Mouse (Mus musculus) intestine, embryonic 14.5 days (tissue): ENCODE measurements at regions not wholly inside any gene's neighbourhood (a gene's known extent, or its start where the extent isn't known, plus 50 kb on each side); places are given as distances from the start of the nearest gene placed in this dataset.

ENCODE experiments used
- ATAC-seq: fragments of 200-750 bp; cut with Nextera tagmentation; replicated peaks from 2 replicates; pipeline ENCODE4 v1.8.0; 2017; ENCODE audit warnings: low read depth, moderate number of reproducible peaks, moderate TSS enrichment, moderate library complexity; ENCODE audit not compliant: low FRiP score, low TSS enrichment
- DNase-seq: peaks from one replicate; pipeline ENCODE4 v3.0.0-alpha.2; 2018; ENCODE audit warnings: low spot score
- H3K27ac ChIP-seq: fragments of 300-500 bp; sonication (generic); 2 replicates; pipeline ENCODE4 v1.5.1; 2014; ENCODE audit warnings: low read depth, mild to moderate bottlenecking, control low read depth
- H3K27me3 ChIP-seq: fragments of 300-500 bp; sonication (generic); replicated peaks from 2 replicates; pipeline ENCODE4 v1.6.1; 2014; ENCODE audit warnings: low read length, control low read depth; ENCODE audit not compliant: control insufficient read depth, insufficient read depth
- H3K36me3 ChIP-seq: fragments of 300-500 bp; sonication (generic); 2 replicates; pipeline ENCODE4 v1.6.1; 2014; ENCODE audit warnings: low read length, control low read depth; ENCODE audit not compliant: control insufficient read depth, insufficient read depth
- H3K4me1 ChIP-seq: fragments of 300-500 bp; sonication (generic); replicated peaks from 2 replicates; pipeline ENCODE4 v1.6.1; 2014; ENCODE audit warnings: low read length, control low read depth, mixed read lengths; ENCODE audit not compliant: control insufficient read depth, insufficient read depth
- H3K4me2 ChIP-seq: fragments of 300-500 bp; sonication (generic); 2 replicates; pipeline ENCODE4 v1.6.1; 2014; ENCODE audit warnings: low read length
- H3K4me3 ChIP-seq: fragments of 300-500 bp; sonication (generic); 2 replicates; pipeline ENCODE4 v1.5.1; 2014; ENCODE audit warnings: low read depth, low read length, control low read depth, mixed read lengths
- H3K9ac ChIP-seq: fragments of 300-500 bp; sonication (generic); 2 replicates; pipeline ENCODE4 v1.6.1; 2014; ENCODE audit warnings: mild to moderate bottlenecking, low read length
- H3K9me3 ChIP-seq: fragments of 300-500 bp; sonication (generic); 2 replicates; pipeline ENCODE4 v1.6.1; 2016; ENCODE audit warnings: low read length, control low read depth; ENCODE audit not compliant: control insufficient read depth
- WGBS: fragments of 180-500 bp; shearing (Covaris S2); extraction: QIAGEN DNeasy Blood & Tissue Kit; methylation state at CpG from one replicate; pipeline ENCODE4 v1.1.7; 2014; 5-methylcytosine and 5-hydroxymethylcytosine counted together

DNA sequence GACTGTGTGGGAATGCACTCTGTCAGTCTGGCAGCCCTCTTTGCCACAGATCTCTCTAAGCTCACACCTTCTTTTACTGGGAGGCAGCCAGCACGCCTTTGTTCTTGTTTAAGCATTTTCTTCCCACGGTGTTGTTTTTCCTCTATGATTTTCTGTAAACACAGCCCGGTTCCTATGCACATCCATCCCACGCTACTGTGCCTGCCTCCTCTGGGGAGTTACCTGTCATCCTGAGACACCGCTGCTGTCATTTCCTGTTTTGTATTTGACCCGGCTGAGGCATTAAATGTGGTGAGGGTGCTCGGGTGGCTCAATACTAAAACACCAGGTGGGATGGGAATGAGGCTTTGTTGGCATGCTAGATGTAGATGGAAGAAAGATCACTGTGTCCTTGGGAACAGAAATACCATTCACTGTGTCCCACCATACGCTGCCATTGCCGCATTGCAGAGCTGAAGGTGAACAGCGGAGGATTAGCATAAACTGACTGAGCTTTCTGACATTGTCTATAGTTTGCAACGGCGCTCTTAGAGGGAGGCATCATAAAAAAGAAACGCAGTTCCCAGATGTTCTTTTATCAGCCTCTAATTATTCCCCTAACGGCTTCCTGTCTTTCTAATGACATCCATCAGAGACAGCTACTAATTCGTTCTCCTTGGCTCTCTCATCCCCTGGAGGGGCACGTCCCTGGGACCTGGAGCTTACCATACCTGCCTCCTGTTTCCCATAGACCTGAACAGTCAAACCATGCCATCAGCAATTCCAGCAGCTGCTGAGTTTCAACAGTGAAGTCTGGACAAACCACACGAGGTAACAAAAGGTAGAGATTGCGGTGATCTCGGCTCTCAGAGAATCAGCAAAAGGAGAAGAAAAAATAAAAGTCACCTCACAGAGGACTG, 201.8 kb upstream of the Nsun2 start:
- H3K36me3 ChIP-seq, result no peaks in the 10 kb centered on the region
- WGBS, result 56% methylated on average over 19 of the region's 19 CpGs
- DNase-seq, result peak; percentile 42

DNA sequence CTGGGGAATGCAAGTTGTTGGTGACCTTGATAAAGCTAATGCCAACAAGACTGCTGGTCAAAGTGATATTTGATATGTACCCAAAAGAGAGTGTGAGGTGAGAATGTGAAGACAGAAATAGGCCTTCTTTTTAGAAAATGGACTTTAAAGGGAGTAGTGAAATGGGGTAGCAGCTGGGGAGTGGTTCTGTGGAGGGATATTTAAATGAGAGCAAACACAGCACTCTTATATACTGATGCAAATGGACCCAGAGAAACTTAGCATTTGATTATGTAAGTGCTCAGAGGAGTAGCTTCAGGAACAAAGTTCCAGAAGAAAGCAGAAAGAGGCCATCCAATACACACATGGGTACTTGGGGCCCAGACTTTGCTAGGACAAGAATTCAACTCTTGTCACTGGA, 189.7 kb upstream of the Nsun2 start:
- H3K27me3 ChIP-seq, result no peaks in the 10 kb centered on the region
- H3K4me2 ChIP-seq, result no peak overlapping the region
- H3K27ac ChIP-seq, result no peak overlapping the region
- no peak for ATAC-seq
- no peaks in the 10 kb centered on the region for H3K9me3 ChIP-seq
- no peak overlapping the region for H3K9ac ChIP-seq
- no peaks in the 10 kb centered on the region for H3K36me3 ChIP-seq
- no peaks in the 10 kb centered on the region for H3K4me1 ChIP-seq
- H3K4me3 ChIP-seq, result no peak overlapping the region
- peak; percentile 9 for DNase-seq

More for the DNA sequence above, 201.8 kb upstream of the Nsun2 start:
- no peak for ATAC-seq
- Histone ChIP-seq H3K9me3 (no peaks in the 10 kb centered on the region), H3K4me2 (no peak overlapping the region), H3K4me1 (no peaks in the 10 kb centered on the region), H3K4me3 (no peak overlapping the region), H3K9ac (no peak overlapping the region), H3K27me3 (no peaks in the 10 kb centered on the region), H3K27ac (no peak overlapping the region)

DNA sequence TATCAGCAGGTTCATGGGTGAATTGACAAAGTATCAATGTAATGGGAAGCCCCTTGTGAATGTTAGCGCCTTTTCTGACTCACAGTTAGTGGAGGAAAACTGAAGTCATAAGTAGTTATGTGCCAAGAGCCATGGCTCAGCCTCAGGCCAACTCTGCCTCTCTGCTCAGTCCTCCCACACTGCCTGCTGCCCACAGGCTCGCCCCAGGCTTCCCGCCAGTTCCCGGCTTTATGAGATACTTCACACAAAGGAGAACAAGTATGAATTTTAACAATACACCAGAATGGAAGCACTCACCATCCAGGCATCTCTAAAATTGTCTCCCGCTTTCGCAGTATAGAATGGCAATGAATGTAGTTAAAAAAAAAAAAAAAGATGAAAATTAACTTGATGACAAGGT, 176.1 kb upstream of the Nsun2 start:
- no peaks in the 10 kb centered on the region for H3K9me3 ChIP-seq
- WGBS, result 97% methylated on average over 6 of the region's 6 CpGs
- H3K36me3 ChIP-seq, result no peaks in the 10 kb centered on the region
- no peaks in the 10 kb centered on the region for H3K4me1 ChIP-seq
- H3K27me3 ChIP-seq, result no peaks in the 10 kb centered on the region
- H3K9ac ChIP-seq, result no peak overlapping the region
- ATAC-seq, result no peak
- H3K4me2 ChIP-seq, result no peak overlapping the region
- DNase-seq, result no peak
- H3K27ac ChIP-seq, result no peak overlapping the region
- no peak overlapping the region for H3K4me3 ChIP-seq

DNA sequence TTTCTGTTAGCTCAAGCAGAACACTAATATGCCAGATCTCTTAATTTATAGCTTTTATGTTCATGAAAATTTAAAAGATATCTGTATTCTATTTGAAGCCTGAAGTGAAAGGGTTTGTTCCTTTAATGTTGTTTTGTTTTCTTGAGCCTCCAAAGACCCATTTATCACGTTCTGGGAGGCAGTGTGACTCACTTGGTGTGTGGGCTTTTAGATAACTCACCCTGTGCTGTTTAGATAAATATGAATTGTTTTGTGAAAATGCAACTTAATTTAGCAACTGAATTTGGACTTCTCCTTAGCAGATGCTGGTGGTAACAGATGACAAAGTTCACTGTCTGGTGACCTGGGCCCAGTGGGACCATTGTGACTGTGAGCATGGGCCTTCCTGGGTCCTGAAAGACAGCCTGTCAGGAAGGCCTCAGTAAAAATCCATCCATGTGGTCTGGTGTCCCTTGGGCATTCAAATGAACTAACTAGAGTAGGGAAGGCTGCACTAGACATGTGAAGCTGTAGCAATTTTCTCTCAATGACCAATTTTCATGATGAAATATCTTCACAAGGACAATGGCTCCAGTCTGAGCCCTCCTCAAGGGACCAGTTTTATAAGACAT, 167.6 kb upstream of the Nsun2 start:
- WGBS, result 56% methylated on average over 1 of the region's 1 CpGs
- ATAC-seq (no peak), DNase-seq (peak; percentile 0)
- Histone ChIP-seq H3K9ac (no peak overlapping the region), H3K36me3 (no peaks in the 10 kb centered on the region), H3K9me3 (peaks cover 11% of the 10 kb centered on the region; the same call in 1 of the 2 replicates), H3K27me3 (no peaks in the 10 kb centered on the region), H3K4me2 (no peak overlapping the region), H3K4me3 (no peak overlapping the region), H3K4me1 (no peaks in the 10 kb centered on the region), H3K27ac (no peak overlapping the region)

DNA sequence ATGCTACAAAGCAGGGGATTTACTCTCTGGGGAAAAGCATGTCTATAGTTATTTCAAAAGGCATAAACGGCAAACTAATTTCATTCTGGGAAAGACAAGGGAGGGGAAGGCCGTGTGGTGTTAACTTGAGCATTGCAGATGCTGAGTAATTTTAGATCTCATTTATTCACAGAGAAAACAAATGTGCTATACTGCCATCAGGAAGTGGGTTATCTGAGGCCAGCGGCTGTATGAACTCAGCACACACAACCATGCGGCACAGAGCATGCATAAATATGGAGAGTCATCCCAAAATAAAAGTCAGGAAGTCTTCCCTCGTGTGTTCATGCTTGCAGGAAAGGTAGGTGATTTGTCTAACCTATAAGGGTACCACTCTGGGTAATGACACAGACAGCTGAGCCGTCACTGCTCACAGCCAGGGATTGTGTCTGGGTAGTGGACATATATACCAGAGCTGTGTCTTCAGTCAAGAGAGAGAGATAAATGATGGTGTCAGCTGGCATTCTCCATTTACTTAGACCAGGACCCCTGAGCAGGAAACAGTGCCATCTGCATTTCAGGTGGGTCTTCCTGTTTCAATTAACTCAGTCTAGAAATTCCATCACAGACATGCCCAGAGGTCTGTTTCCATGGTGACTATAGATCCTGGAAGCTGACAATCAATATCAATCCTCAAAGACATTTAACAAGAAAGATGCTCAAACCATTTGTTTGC, 160.3 kb upstream of the Nsun2 start:
- DNase-seq (peak; percentile 18), ATAC-seq (no peak)
- Histone ChIP-seq H3K27ac (no peak overlapping the region), H3K4me2 (no peak overlapping the region), H3K9me3 (peaks cover 9% of the 10 kb centered on the region; the same call in 1 of the 2 replicates), H3K27me3 (no peaks in the 10 kb centered on the region), H3K9ac (no peak overlapping the region), H3K4me3 (no peak overlapping the region), H3K4me1 (no peaks in the 10 kb centered on the region), H3K36me3 (no peaks in the 10 kb centered on the region)
- 71% methylated on average over 6 of the region's 6 CpGs for WGBS

DNA sequence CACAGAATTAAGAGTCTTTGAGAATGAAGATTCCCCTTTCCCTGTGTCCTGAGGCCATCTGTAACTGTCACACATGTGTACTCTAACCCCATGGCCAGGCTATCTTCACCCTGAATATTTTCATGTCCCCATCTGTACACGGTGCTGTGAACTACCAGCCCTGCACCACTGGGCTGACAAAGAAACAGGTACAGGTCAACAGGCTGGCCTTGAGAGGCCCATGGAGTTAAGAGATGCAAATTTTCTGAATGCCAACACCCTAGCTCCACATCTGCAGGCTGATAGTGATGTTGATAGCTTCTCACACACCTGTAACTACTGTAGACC, 159.8 kb upstream of the Nsun2 start:
- H3K9me3 ChIP-seq, result peaks cover 5% of the 10 kb centered on the region; the same call in 1 of the 2 replicates
- ATAC-seq (no peak), DNase-seq (no peak)
- H3K9ac ChIP-seq, result no peak overlapping the region
- no peak overlapping the region for H3K27ac ChIP-seq
- H3K4me1 ChIP-seq, result no peaks in the 10 kb centered on the region
- no peaks in the 10 kb centered on the region for H3K27me3 ChIP-seq
- 62% methylated on average over 1 of the region's 1 CpGs for WGBS
- no peak overlapping the region for H3K4me3 ChIP-seq
- no peaks in the 10 kb centered on the region for H3K36me3 ChIP-seq
- no peak overlapping the region for H3K4me2 ChIP-seq

DNA sequence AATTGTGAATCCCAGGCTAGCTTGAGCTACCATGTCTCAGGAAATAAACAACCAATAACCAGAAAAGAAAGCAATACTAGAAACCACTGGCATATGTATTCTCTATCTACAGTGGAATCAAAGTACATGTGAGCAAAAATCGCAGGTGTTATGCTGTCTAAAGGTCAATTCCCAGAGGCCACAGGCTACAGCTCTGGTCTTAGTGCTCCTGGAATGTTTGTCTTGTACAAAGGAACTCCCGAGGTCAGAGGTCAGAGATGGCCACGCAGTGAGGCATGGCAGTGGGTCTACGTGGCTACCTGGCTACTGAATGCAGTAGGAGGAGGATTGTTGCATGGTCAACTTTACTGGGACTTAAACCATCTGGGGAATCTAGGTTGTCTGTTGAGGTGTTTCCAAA, 153.1 kb upstream of the Nsun2 start:
- Histone ChIP-seq H3K36me3 (no peaks in the 10 kb centered on the region), H3K4me3 (no peak overlapping the region), H3K27ac (no peak overlapping the region), H3K9me3 (no peaks in the 10 kb centered on the region), H3K27me3 (no peaks in the 10 kb centered on the region), H3K4me1 (no peaks in the 10 kb centered on the region), H3K4me2 (no peak overlapping the region), H3K9ac (no peak overlapping the region)
- ATAC-seq (no peak), DNase-seq (no peak)
- 45% methylated on average over 4 of the region's 4 CpGs for WGBS

DNA sequence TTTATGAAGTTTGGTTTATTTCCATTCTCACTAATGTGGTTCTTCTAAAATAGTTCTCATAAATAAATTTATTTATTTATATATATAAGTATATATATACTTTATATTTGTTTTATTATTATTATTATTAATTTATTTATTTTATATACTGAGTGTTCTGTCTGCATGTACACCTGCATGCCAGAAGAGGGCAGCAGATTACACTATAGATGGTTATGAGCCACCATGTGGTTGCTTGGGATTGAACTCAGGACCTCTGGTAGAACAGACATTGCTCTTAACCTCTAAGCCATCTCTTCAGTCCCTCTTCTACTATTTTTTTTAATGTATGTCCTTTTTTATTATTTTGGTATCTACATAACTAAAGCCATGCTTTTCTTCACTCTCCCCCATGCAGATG, 148.8 kb upstream of the Nsun2 start:
- H3K4me1 ChIP-seq, result no peaks in the 10 kb centered on the region
- H3K9ac ChIP-seq, result no peak overlapping the region
- ATAC-seq (no peak), DNase-seq (no peak)
- H3K36me3 ChIP-seq, result no peaks in the 10 kb centered on the region
- H3K4me3 ChIP-seq, result no peak overlapping the region
- no peaks in the 10 kb centered on the region for H3K27me3 ChIP-seq
- no peak overlapping the region for H3K4me2 ChIP-seq
- no peaks in the 10 kb centered on the region for H3K9me3 ChIP-seq
- no peak overlapping the region for H3K27ac ChIP-seq
